Mouse (Mus musculus) limb, embryonic 12.5 days (tissue): Measurements from ENCODE around the gene Uts2r. TPM values are rescaled to one million over a fixed set of nuclear protein-coding genes. Genes with fewer than 3 reads are reported as not detected.

Experiments used
- ATAC-seq: fragments of 200-750 bp; cut with Nextera tagmentation; 2 replicates; pipeline ENCODE4 v1.8.0; 2017; ENCODE audit warnings: low read depth, moderate TSS enrichment; ENCODE audit not compliant: insufficient number of reproducible peaks, insufficient read depth, low FRiP score, low TSS enrichment
- H3K27ac ChIP-seq: fragments of 300-500 bp; sonication (generic); 2 replicates; pipeline ENCODE4 v1.5.1; 2016; ENCODE audit warnings: mild to moderate bottlenecking, moderate library complexity
- H3K27me3 ChIP-seq: fragments of 300-500 bp; sonication (generic); 2 replicates; pipeline ENCODE4 v1.6.1; 2016; ENCODE audit warnings: mild to moderate bottlenecking, moderate library complexity
- H3K36me3 ChIP-seq: fragments of 300-500 bp; sonication (generic); 2 replicates; pipeline ENCODE4 v1.6.1; 2016; ENCODE audit warnings: mild to moderate bottlenecking, moderate library complexity
- H3K4me1 ChIP-seq: fragments of 300-500 bp; sonication (generic); replicated peaks from 2 replicates; pipeline ENCODE4 v1.6.1; 2016
- H3K4me2 ChIP-seq: fragments of 300-500 bp; sonication (generic); 2 replicates; pipeline ENCODE4 v1.6.1; 2016; ENCODE audit warnings: mild to moderate bottlenecking, moderate library complexity
- H3K4me3 ChIP-seq: fragments of 300-500 bp; sonication (generic); replicated peaks from 2 replicates; pipeline ENCODE4 v1.5.1; 2016; ENCODE audit warnings: mild to moderate bottlenecking
- H3K9ac ChIP-seq: fragments of 300-500 bp; sonication (generic); replicated peaks from 2 replicates; pipeline ENCODE4 v1.6.1; 2016; ENCODE audit warnings: mild to moderate bottlenecking, moderate library complexity
- H3K9me3 ChIP-seq: fragments of 300-500 bp; sonication (generic); 2 replicates; pipeline ENCODE4 v1.6.1; 2016; ENCODE audit warnings: mild to moderate bottlenecking, moderate library complexity
- WGBS: fragments of 180-500 bp; shearing (Covaris S2); methylation state at CpG from one replicate; pipeline ENCODE4 v1.1.7; 2016; 5-methylcytosine and 5-hydroxymethylcytosine counted together
- polyA plus RNA-seq: library from polyadenylated mRNA; unstranded; fragments of >200 nt; fragmentation: Nextera tagmentation; extraction: Ambion mirVana; gene quantifications from 2 replicates; pipeline ENCODE4 v1.2.1, GENCODE M21; 2016

Gene Uts2r
- polyA plus RNA-seq, result 0.39 and 0.41 TPM in 2 replicates

- Histone ChIP-seq H3K4me1 (peaks cover 16% of the 10 kb centered on the region), H3K9ac (no peak within 1 kb of the TSS), H3K36me3 (no peaks in the 10 kb centered on the region), H3K9me3 (no peaks in the 10 kb centered on the region), H3K4me3 (no peak within 1 kb of the TSS), H3K4me2 (no peak within 1 kb of the TSS), H3K27me3 (peaks cover 40% of the 10 kb centered on the region), H3K27ac (no peak within 1 kb of the TSS)
- ATAC-seq, result no peak
- 90% methylated on average over 5 of the region's 5 CpGs for WGBS
Observed at GRCm38 (mm10) chr11:121159971-121160370, at the start of gene Uts2r. Gene Uts2r (plus strand): TSS chr11:121160271.

- Histone ChIP-seq H3K27me3 (no peaks in the 10 kb centered on the region), H3K4me2 (no peak overlapping the region), H3K27ac (no peak overlapping the region), H3K4me3 (no peak overlapping the region), H3K9ac (no peak overlapping the region), H3K4me1 (0 out of 2 replicates have a peak, but pooled peaks cover 2% of the 10 kb centered on the region), H3K36me3 (no peaks in the 10 kb centered on the region), H3K9me3 (no peaks in the 10 kb centered on the region)
- 95% methylated on average over 3 of the region's 3 CpGs for WGBS
- ATAC-seq, result no peak
Observed at GRCm38 (mm10) chr11:121111051-121111450, 49.0 kb upstream of the Uts2r start.

- no peaks in the 10 kb centered on the region for H3K36me3 ChIP-seq
- no peak overlapping the region for H3K9ac ChIP-seq
- 0 out of 2 replicates have a peak, but pooled peaks cover 2% of the 10 kb centered on the region for H3K4me1 ChIP-seq
- no peaks in the 10 kb centered on the region for H3K27me3 ChIP-seq
- ATAC-seq, result no peak
- no peaks in the 10 kb centered on the region for H3K9me3 ChIP-seq
- H3K4me2 ChIP-seq, result no peak overlapping the region
- WGBS, result 85% methylated on average over 1 of the region's 1 CpGs
- no peak overlapping the region for H3K27ac ChIP-seq
- no peak overlapping the region for H3K4me3 ChIP-seq
Observed at GRCm38 (mm10) chr11:121111601-121112000, 48.5 kb upstream of the Uts2r start.

GRCm38 (mm10) chr11:121112091-121112775, 47.8 kb upstream of the Uts2r start:
- Histone ChIP-seq H3K4me1 (0 out of 2 replicates have a peak, but pooled peaks cover 2% of the 10 kb centered on the region), H3K4me2 (no peak overlapping the region), H3K27ac (no peak overlapping the region), H3K27me3 (no peaks in the 10 kb centered on the region), H3K4me3 (no peak overlapping the region), H3K9ac (no peak overlapping the region), H3K9me3 (no peaks in the 10 kb centered on the region), H3K36me3 (no peaks in the 10 kb centered on the region)
- 81% methylated on average over 5 of the region's 5 CpGs for WGBS
- ATAC-seq, result no peak

DNA sequence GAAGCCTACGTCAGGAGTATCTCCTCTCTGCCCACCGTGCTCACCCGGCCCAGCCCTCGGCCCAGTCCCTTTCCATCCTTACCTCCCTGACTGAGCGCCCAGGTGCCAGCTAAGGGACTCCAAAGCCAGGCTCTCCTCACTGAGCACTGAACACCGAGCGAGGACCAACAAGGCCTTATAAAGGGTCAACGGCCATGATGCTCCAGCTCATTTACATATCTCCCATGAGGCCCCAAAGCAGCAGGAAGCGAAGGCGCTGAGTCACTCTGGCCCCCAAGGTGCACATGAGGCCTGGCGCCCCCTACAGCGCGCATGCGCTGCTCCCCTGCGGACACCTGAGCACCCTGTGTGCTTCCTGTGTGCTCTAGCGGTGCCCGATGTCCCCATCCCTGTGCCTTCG, 42.0 kb upstream of the Uts2r start:
- Histone ChIP-seq H3K27me3 (no peaks in the 10 kb centered on the region), H3K9me3 (no peaks in the 10 kb centered on the region), H3K9ac (no peak overlapping the region), H3K36me3 (no peaks in the 10 kb centered on the region), H3K4me3 (no peak overlapping the region), H3K4me2 (no peak overlapping the region), H3K27ac (no peak overlapping the region), H3K4me1 (no peaks in the 10 kb centered on the region)
- no peak for ATAC-seq
- 91% methylated on average over 18 of the region's 18 CpGs for WGBS

GRCm38 (mm10) chr11:121118577-121118976, 41.5 kb upstream of the Uts2r start, which contains the start of gene Tex19.2:
Gene Tex19.2 (minus strand): TSS chr11:121118677.
- Histone ChIP-seq H3K9ac (no peak within 1 kb of the TSS), H3K36me3 (no peaks in the 10 kb centered on the region), H3K4me1 (no peaks in the 10 kb centered on the region), H3K27me3 (no peaks in the 10 kb centered on the region), H3K4me2 (no peak within 1 kb of the TSS), H3K4me3 (no peak within 1 kb of the TSS), H3K27ac (no peak within 1 kb of the TSS), H3K9me3 (no peaks in the 10 kb centered on the region)
- ATAC-seq, result no peak
- WGBS, result 88% methylated on average over 3 of the region's 3 CpGs

GRCm38 (mm10) chr11:121121151-121121550, 38.9 kb upstream of the Uts2r start:
- Histone ChIP-seq H3K4me1 (no peaks in the 10 kb centered on the region), H3K27me3 (no peaks in the 10 kb centered on the region), H3K4me3 (no peak overlapping the region), H3K9me3 (no peaks in the 10 kb centered on the region), H3K4me2 (no peak overlapping the region), H3K9ac (no peak overlapping the region), H3K36me3 (no peaks in the 10 kb centered on the region), H3K27ac (no peak overlapping the region)
- no peak for ATAC-seq
- WGBS, result 82% methylated on average over 3 of the region's 3 CpGs

GRCm38 (mm10) chr11:121122024-121122670, 37.9 kb upstream of the Uts2r start:
- no peaks in the 10 kb centered on the region for H3K36me3 ChIP-seq
- H3K9me3 ChIP-seq, result no peaks in the 10 kb centered on the region
- no peaks in the 10 kb centered on the region for H3K27me3 ChIP-seq
- no peak overlapping the region for H3K27ac ChIP-seq
- no peak overlapping the region for H3K9ac ChIP-seq
- ATAC-seq, result no peak
- no peak overlapping the region for H3K4me3 ChIP-seq
- WGBS, result 86% methylated on average over 2 of the region's 2 CpGs
- no peaks in the 10 kb centered on the region for H3K4me1 ChIP-seq
- no peak overlapping the region for H3K4me2 ChIP-seq

DNA sequence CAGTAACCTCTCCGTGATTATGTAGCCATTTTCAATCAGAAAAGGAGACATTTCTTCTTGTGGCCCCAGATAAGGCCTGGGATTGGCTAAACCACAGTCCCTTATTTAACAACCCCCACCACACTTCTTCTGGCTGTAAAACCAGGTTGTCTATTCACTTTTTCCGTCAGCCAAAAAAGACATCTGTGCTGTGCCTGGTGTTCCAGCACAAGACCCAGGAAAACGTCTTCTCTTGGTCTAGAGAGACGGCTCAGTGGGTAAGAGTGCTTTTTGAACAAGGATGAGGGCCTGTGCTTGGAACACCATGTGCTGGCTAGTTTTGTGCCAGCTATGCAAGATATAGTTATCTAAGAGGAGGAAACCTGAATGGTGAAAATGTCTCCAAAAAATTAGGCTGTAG, 36.6 kb upstream of the Uts2r start:
- no peaks in the 10 kb centered on the region for H3K36me3 ChIP-seq
- H3K27me3 ChIP-seq, result no peaks in the 10 kb centered on the region
- H3K9me3 ChIP-seq, result no peaks in the 10 kb centered on the region
- H3K4me3 ChIP-seq, result no peak overlapping the region
- WGBS, result 89% methylated on average over 4 of the region's 4 CpGs
- H3K4me1 ChIP-seq, result no peaks in the 10 kb centered on the region
- no peak overlapping the region for H3K27ac ChIP-seq
- no peak for ATAC-seq
- no peak overlapping the region for H3K4me2 ChIP-seq
- no peak overlapping the region for H3K9ac ChIP-seq

DNA sequence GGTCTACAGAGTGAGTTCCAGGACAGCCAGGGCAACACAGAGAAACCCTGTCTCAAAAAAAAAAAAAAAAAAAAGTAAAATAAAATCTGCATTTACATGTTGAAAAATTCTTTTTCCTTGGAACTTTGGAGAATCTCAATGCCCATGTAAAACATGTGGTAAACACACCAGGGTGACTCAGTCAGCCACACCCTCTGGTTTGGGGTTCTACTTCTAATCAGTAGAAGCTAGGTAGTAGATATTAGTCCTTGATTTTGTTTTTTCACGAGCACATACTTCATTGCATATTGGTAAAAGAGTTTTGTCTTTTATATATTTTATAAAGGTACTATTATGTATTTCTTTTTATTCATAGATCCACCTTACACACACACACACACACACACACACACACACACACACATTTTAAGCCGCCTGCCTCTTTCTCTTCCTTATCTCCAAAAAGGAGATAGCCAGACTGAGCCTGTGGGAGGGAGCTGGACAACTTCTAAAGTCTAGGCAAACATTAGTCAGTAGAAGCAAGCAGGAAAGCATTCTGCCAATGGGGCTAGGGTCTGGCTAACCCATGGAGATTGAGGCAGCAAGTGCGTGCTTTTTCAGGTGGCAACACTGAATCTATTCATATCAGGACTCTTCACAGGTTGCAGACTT, 34.4 kb upstream of the Uts2r start:
- no peaks in the 10 kb centered on the region for H3K4me1 ChIP-seq
- no peaks in the 10 kb centered on the region for H3K27me3 ChIP-seq
- H3K9me3 ChIP-seq, result no peaks in the 10 kb centered on the region
- no peak for ATAC-seq
- H3K4me2 ChIP-seq, result no peak overlapping the region
- no peaks in the 10 kb centered on the region for H3K36me3 ChIP-seq
- H3K27ac ChIP-seq, result no peak overlapping the region
- no peak overlapping the region for H3K9ac ChIP-seq
- 81% methylated on average over 3 of the region's 3 CpGs for WGBS
- H3K4me3 ChIP-seq, result no peak overlapping the region

GRCm38 (mm10) chr11:121126395-121126794, 33.7 kb upstream of the Uts2r start:
- H3K9me3 ChIP-seq, result no peaks in the 10 kb centered on the region
- H3K9ac ChIP-seq, result no peak overlapping the region
- H3K4me3 ChIP-seq, result no peak overlapping the region
- no peaks in the 10 kb centered on the region for H3K36me3 ChIP-seq
- H3K27me3 ChIP-seq, result no peaks in the 10 kb centered on the region
- H3K4me2 ChIP-seq, result no peak overlapping the region
- no peak for ATAC-seq
- no peaks in the 10 kb centered on the region for H3K4me1 ChIP-seq
- 85% methylated on average over 1 of the region's 1 CpGs for WGBS
- H3K27ac ChIP-seq, result no peak overlapping the region
